Mouse (Mus musculus): ENCODE measurements around the gene P2rx6. TPM values are rescaled to one million over a fixed set of nuclear protein-coding genes. Genes with fewer than 3 reads are reported as not detected.
A peak's percentile ranks its signal among the peaks of the same experiment; 100 is the strongest.

P2rx6 gene
- total and polyA plus RNA-seq, 3 experiments, result not detected

GRCm38 (mm10) chr16:17559396-17560027 is 2.2 kb upstream of the P2rx6 start:
- Histone ChIP-seq H3K27me3 (replicated peaks) (peaks cover 61% of the 10 kb centered on the region), H3K4me1 (ENCODE audit: control insufficient read depth in 1 of 2, insufficient read depth in 2 of 2) (peaks cover 18 to 27% of the 10 kb centered on the region in 2 experiments)
- no peak for DNase-seq (ENCODE audit: extremely low read depth)

GRCm38 (mm10) chr16:17561128-17561750 is 446 bp upstream of the P2rx6 start, which contains the start of gene Lrrc74b:
TSS of gene Lrrc74b (minus strand) at chr16:17561247.
- no peak within 1 kb of the TSS for H3K9ac ChIP-seq (ENCODE audit: insufficient read depth, low read depth)
- TF ChIP-seq USF2 (conservative IDR thresholded peaks at IDR 0.05; ENCODE audit: low read depth, low read length), result no peak
- TF ChIP-seq MAFK (IDR thresholded peaks at IDR 0.05; ENCODE audit: insufficient replicate concordance, low read length), result no peak
- TF ChIP-seq RAD21 (IDR thresholded peaks at IDR 0.05; ENCODE audit: low read depth, low read length), result no peak
- TF ChIP-seq TCF12 (IDR thresholded peaks at IDR 0.05; ENCODE audit: low read depth, low read length), result no peak
- TF ChIP-seq CTCF (conservative IDR thresholded peaks at IDR 0.05 in 1 of 2, IDR thresholded peaks at IDR 0.05 in 1 of 2; ENCODE audit: low read depth in 2 of 2, low read length in 2 of 2), result 0 out of 4 replicates have a peak, but pooled peaks of 1 of the 2 experiments have one; percentile 2

More at GRCm38 (mm10) chr16:17559396-17560027, 2.2 kb upstream of the P2rx6 start:
- H3K4me3 ChIP-seq (replicated peaks in 1 of 3; ENCODE audit: low read depth in 2 of 3, low read length in 2 of 3, poor library complexity in 1 of 3), result no peak overlapping the region
- no peak overlapping the region for H3K27ac ChIP-seq (ENCODE audit: insufficient read depth, low read depth)
- H3K4me2 ChIP-seq (ENCODE audit: insufficient read depth, low read depth, poor library complexity, severe bottlenecking), result no peak overlapping the region
- in situ Hi-C loops (cut with MboI; ENCODE audit: low pct_ligation_motif_present, low pct_unique_long_range_greater_than_20kb, low sequenced_read_pairs), result loop anchor here (5.0 to 10.0 kb wide), 2 partner anchors 58 to 175 kb away; partner anchors contain the start of genes Med15 and Smpd4
- dilution Hi-C loops (cut with MboI; ENCODE audit: extremely low pct_ligation_motif_present, extremely low pct_unique_long_range_greater_than_20kb, low sequenced_read_pairs), result no loop called here
- TF ChIP-seq E2F4 (IDR thresholded peaks at IDR 0.05; ENCODE audit: insufficient replicate concordance, low read depth, low read length) (no peak), POLR2AphosphoS2 (IDR thresholded peaks at IDR 0.05; ENCODE audit: low read depth, low read length) (no peak), TBP (conservative IDR thresholded peaks at IDR 0.05; ENCODE audit: low read depth, low read length) (no peak), POLR2A (IDR thresholded peaks at IDR 0.05; ENCODE audit: low read depth, low read length) (no peak), ZC3H11A (IDR thresholded peaks at IDR 0.05; ENCODE audit: low read depth, low read length) (no peak), JUN (IDR thresholded peaks at IDR 0.05; ENCODE audit: insufficient read depth, low read depth, low read length) (no peak), CTCF (conservative IDR thresholded peaks at IDR 0.05 in 1 of 2, IDR thresholded peaks at IDR 0.05 in 1 of 2; ENCODE audit: low read depth in 2 of 2, low read length in 2 of 2) (no peak), MAX (IDR thresholded peaks at IDR 0.05; ENCODE audit: low read length) (no peak), CHD2 (IDR thresholded peaks at IDR 0.05; ENCODE audit: low read length) (no peak)
- H3K9ac ChIP-seq (ENCODE audit: insufficient read depth, low read depth), result no peak overlapping the region
- H3K36me3 ChIP-seq (replicated peaks in 1 of 2; ENCODE audit: control insufficient read depth in 1 of 2, insufficient read depth in 1 of 2, low read length in 1 of 2), result no peaks in the 10 kb centered on the region
- H3K9me3 ChIP-seq (replicated peaks; ENCODE audit: low read length), result no peaks in the 10 kb centered on the region
- no peaks in the 10 kb centered on the region for H3K79me2 ChIP-seq (replicated peaks; ENCODE audit: control insufficient read depth, extremely low read depth, insufficient read depth, poor library complexity, severe bottlenecking)

More at GRCm38 (mm10) chr16:17561128-17561750, 446 bp upstream of the P2rx6 start, which contains the start of gene Lrrc74b:
- H3K9me3 ChIP-seq (replicated peaks; ENCODE audit: low read length), result no peaks in the 10 kb centered on the region
- H3K27me3 ChIP-seq (replicated peaks), result peaks cover 78% of the 10 kb centered on the region
- dilution Hi-C loops (cut with MboI; ENCODE audit: extremely low pct_ligation_motif_present, extremely low pct_unique_long_range_greater_than_20kb, low sequenced_read_pairs), result no loop called here
- H3K79me2 ChIP-seq (replicated peaks; ENCODE audit: control insufficient read depth, extremely low read depth, insufficient read depth, poor library complexity, severe bottlenecking), result no peaks in the 10 kb centered on the region
- no peak within 1 kb of the TSS for H3K4me3 ChIP-seq (replicated peaks in 1 of 3; ENCODE audit: low read depth in 2 of 3, low read length in 2 of 3, poor library complexity in 1 of 3)
- peaks cover 9% of the 10 kb centered on the region in 2 experiments for H3K4me1 ChIP-seq (ENCODE audit: control insufficient read depth in 1 of 2, insufficient read depth in 2 of 2)
- in situ Hi-C loops (cut with MboI; ENCODE audit: low pct_ligation_motif_present, low pct_unique_long_range_greater_than_20kb, low sequenced_read_pairs), result no loop called here
- H3K36me3 ChIP-seq (replicated peaks in 1 of 2; ENCODE audit: control insufficient read depth in 1 of 2, insufficient read depth in 1 of 2, low read length in 1 of 2), result no peaks in the 10 kb centered on the region
- H3K27ac ChIP-seq (ENCODE audit: insufficient read depth, low read depth), result no peak within 1 kb of the TSS
- no peak for DNase-seq (ENCODE audit: extremely low read depth)
- H3K4me2 ChIP-seq (ENCODE audit: insufficient read depth, low read depth, poor library complexity, severe bottlenecking), result no peak within 1 kb of the TSS
